Mouse (Mus musculus): Measurements from ENCODE around the gene Cd180.

DNA sequence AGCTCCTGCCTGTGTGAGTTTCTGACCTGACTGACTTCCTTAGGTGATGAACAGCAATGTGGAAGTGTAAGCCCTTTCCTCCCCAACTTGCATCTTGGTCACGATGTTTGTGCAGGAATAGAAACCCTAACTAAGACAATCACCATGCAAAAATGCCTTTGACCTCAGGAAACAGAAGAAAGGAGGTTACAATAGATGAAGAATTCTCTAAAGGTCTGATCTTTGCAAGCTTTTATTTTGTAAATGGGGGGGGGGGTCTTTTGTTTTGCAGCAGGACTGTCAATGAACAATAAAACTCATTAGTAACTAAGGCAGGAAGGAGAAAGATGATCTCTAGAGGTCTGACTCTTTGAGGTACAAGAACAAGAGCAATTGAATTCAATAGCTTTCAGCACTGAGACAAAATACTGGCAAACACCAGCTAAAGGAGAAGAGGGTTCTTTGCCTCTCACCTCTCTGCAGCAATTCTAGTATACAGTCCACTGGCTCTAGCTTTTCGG is 38.2 kb upstream of the Cd180 start:
- TF ChIP-seq CTCF (IDR thresholded peaks at IDR 0.05; ENCODE audit: low read depth) (no peak), EP300 (optimal IDR thresholded peaks at IDR 0.05) (no peak)

Data from stomach, postnatal 0 days (tissue).